Mouse (Mus musculus) cerebellum, adult 2 months (tissue): ENCODE measurements at regions not wholly inside any gene's neighbourhood (a gene's known extent, or its start where the extent isn't known, plus 50 kb on each side); places are given as distances from the start of the nearest gene placed in this dataset.

Experiments used
- CTCF ChIP-seq: fragments of 200-500 bp; IDR thresholded peaks from 2 replicates; pipeline ENCODE4 v1.5.1; 2011; ENCODE audit warnings: low read depth, mild to moderate bottlenecking, control low read depth, low read length, moderate library complexity, borderline replicate concordance; ENCODE audit not compliant: insufficient read depth
- POLR2A ChIP-seq: fragments of 200-500 bp; IDR thresholded peaks from 2 replicates; pipeline ENCODE4 v1.6.1; 2011; ENCODE audit warnings: low read length, control low read depth, borderline replicate concordance; ENCODE audit not compliant: insufficient read depth

GRCm38 (mm10) chr5:28859604-28860371 is 336.0 kb upstream of the Rnf32 start:
- no peak for TF ChIP-seq POLR2A
- TF ChIP-seq CTCF, result no peak
